Mouse (Mus musculus): Measurements from ENCODE around the gene Arg2.

Arg2 gene

DNA sequence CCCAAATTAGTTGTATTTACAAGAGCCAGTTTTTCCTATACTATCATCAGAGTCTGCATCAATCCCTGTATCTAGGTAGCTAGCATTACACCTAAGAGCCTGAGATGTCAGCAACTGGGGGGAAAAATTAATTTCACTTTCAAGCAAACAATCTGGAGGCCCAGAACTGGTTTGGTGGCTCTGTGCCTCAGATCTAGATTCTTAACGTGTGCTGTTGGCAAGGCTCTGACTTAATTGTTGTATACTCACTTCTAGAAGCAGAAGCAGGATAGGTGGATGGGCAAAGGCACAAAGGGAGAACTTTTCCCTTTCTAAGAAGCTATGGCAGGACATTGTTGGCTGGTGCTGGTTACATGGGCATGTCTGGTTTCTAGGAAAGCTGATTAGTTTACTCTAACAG is 8.8 kb downstream of the Arg2 start:
- no peak for TF ChIP-seq GATA4 (IDR thresholded peaks at IDR 0.05; ENCODE audit: insufficient replicate concordance, low read length)

DNA sequence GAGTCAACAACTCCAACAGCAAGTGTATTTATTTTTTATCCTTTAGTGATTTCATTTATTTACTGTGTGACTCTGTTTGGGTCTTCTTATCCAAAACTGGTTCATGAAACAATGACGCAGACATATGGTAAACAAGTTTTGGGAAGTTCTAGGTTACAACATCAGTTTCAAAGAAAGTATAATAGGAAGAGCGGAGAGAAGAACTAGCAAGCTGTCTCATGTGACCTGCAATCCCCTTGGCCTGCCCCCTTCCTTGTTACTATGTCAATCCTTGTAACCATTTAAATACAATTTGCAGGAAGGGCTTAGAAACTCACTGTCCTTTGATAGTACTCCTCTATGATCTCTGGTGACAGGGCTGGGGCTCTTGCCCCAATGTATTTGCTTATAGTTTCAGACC is 10.2 kb downstream of the Arg2 start:
- TF ChIP-seq GATA4 (IDR thresholded peaks at IDR 0.05; ENCODE audit: insufficient replicate concordance, low read length), result no peak

DNA sequence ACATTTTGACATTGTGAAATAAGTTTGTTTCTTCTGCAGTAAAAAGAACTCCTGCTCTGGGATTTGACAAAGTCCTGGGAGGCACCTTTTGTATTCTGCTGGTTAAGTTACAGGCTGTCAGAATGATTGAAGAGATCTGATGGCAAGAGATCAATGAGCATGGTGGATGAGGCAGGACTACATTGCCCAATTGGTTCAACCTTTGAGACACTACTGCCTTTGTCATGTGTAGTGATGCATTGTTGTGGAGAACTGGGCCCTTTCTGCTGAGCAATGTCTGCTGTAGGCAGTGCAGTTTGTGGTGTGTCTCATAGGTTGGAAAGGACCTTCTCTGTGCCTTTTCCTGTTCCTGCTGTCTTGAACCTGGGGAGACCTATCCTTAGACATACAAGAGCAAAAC is 10.8 kb downstream of the Arg2 start:
- TF ChIP-seq GATA4 (IDR thresholded peaks at IDR 0.05; ENCODE audit: insufficient replicate concordance, low read length), result no peak

DNA sequence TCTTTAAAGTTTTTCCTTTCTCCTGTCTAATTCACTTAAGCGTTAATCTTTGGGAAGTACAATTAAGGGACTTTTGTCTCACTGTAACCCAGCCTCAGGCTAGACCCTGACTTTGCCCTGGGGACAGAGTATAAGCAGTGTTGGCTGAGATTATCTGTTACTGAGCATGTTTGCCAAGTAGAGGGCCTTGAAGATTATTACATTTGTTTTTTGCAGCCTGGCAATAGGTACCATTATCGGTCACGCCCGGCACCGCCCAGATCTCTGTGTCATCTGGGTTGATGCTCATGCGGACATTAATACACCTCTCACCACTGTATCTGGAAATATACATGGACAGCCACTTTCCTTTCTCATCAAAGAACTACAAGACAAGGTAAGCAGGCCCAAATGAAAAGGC is 19.1 kb downstream of the Arg2 start:
- no peak for TF ChIP-seq GATA4 (IDR thresholded peaks at IDR 0.05; ENCODE audit: insufficient replicate concordance, low read length)

DNA sequence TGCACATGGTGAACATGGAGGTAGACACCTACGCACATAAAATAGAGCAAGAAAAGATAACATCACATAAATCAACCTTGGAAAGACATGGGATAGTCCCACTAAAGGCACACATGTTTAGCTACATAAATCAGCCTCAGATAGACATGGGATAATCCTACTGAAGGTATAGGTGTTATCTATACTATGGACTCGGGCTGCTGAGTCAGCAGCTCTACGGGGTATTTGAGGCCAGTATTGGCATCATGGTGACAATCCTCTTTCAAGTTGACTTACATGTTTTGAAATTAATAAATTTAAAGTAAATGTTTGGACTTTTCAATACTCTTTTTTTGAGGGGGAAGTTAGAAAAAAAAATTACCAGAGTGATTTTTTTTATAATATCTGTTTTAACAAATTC is 32.3 kb downstream of the Arg2 start:
- no peak for TF ChIP-seq GATA4 (IDR thresholded peaks at IDR 0.05; ENCODE audit: insufficient replicate concordance, low read length)

DNA sequence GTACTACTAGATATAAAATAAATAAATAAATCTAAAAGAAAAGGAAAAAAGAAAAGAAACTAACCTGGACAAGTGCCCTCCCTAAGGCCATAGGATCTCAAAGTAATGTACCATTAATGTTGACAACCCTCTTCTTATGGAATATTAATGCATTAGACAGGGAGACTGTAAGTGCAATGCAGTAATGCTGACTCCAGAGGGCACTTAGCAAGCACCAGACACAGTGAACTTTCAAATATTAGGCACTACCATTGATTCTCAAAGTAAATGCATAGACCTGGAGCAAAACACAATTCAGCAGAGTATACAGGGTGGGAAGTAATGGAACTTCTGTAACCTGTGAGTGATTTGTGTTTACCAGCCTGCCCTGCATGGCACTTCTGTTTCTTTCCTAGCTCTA is 38.6 kb downstream of the Arg2 start:
- no peak for TF ChIP-seq GATA4 (IDR thresholded peaks at IDR 0.05; ENCODE audit: insufficient replicate concordance, low read length)

DNA sequence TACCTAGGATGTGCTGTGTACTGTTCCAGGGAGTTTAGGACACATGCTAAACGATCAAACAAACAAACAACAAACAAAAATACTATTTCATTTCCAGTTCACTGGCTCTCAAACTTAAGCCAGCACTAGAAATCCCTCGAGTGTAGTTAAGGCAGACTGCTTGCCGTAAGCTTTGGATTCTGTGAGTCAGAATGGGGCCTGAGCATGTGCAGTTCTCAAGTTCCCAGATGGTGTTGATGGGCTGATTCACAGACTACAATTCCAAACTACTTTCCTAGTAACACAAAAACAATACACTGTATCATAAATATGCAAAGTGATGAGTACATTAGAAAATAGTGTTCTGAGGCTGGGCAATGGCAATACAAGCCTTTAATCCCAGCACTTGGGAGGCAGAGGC is 39.8 kb downstream of the Arg2 start:
- TF ChIP-seq GATA4 (IDR thresholded peaks at IDR 0.05; ENCODE audit: insufficient replicate concordance, low read length), result no peak

DNA sequence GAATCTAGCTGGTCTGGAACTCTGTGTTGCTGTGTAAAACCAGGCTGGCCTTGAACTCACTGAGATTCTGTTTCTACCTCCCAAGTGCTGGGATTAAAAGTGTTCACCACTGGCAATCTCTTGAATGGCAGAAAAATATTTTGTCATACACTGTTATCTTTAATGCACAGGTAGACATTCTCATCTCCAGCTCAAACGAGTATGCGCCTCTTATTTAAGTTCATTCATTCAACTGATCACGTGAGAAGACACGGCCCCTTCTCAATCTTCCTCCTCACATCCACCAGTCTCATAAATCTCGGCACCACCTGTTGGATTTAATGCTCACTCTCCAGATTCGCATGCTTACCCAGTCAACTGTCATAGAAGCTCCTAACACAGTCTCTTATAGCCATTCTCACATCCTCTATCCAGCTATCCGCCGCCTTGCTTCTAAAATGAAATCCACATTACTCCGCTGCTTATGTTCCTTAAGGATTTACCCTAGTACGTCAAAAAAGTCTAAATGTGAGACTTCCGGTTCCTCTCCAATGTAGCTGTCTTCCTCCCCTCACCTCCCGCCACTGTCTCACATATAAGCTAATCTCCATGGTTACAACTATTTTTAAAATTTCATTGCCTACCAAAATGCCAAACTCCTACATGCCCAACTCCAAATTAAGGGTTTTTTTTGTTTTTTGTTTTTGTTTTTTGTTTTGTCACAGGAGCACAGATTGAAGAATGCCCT is 40.9 kb downstream of the Arg2 start:
- no peak for TF ChIP-seq GATA4 (IDR thresholded peaks at IDR 0.05; ENCODE audit: insufficient replicate concordance, low read length)

DNA sequence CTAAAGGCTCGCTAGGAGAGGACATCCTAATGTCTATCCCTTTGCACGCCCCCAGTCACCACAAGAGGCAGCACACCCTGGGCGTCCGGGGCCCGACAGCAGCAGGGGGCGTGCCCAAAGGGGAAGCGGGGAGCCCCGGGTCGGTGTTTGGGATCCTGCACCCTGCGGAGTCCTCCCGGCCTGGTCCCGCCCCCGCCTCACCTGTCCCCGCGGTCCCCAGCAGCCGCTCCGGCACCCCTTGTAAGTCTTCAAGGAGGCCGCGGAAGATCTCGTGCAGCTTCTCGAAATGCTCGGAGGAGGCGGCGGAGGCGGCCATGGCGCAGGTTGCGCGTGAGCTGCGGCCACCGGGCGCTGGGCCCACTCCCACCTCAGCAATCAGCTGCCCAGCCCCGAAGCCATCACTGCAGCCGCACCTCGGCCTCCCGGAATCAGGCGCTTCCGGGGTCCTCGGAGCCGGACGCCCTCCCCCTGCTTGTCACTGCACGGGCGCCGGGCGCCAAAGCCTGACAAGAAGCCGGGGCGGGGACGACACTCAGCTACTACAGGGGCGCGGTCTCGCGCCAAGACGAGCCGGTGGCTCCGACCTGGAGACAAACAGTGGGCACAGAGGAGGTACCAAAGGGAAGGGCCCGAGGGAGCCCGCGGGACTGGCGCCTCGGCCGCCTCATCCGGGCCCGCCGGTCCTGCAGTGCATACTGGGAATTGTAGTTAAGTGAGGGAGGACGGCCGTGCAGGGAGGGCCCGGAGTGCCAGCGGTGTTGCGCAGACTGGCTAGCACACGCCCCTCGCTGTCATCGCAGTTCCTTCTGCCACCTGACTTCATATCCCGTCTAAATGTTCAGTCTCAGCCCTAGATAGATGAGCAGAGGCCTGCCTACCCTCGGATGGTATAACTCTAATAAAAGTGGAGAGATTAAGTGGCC is 41.7 kb downstream of the Arg2 start, which contains the start of gene Vti1b:
Gene Vti1b (minus strand): TSS at position 649 of the 923 bp plus-strand sequence.
- TF ChIP-seq GATA4 (IDR thresholded peaks at IDR 0.05; ENCODE audit: insufficient replicate concordance, low read length), result peak; percentile 22; the same call in 1 of the 2 replicates

DNA sequence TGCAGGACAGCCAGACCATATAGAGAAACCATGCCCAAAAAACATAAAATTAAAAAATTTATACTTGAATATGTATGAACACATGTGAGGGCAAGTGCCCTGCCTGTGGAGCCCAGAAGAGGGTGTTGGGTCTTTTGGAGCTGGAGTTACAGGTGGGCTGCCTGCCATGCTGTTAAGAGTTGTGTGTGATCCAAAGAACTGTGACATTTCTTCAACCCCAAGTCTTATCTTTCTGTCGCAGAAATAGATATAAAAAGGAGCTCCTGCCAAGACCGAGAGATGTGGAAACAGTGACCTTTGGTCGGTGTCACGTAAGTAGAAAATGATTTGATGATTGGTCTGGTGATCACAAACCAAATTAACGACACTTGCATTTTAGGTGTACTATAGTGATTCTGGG is 43.1 kb downstream of the Arg2 start:
- peak; percentile 56; the same call in 1 of the 2 replicates for TF ChIP-seq GATA4 (IDR thresholded peaks at IDR 0.05; ENCODE audit: insufficient replicate concordance, low read length)

DNA sequence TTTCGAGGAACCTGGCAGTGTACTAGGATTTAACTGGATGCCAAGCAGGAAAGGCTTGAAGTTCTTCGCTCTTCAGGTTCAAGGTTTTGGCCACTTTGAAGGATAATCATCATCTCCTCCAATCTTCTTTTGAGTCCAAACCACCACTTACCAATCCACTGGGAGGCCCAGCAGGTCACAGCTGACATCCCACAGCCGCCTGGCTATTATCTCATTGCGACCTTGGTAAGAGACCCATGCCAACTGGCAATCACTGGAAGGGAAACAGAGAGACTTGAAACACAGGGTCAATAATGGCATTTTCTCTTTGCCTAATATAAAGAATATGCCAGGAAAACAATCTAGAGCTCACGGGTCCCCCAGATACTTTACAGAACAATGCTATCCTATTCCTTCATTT is 45.4 kb downstream of the Arg2 start:
- no peak for TF ChIP-seq GATA4 (IDR thresholded peaks at IDR 0.05; ENCODE audit: insufficient replicate concordance, low read length)

DNA sequence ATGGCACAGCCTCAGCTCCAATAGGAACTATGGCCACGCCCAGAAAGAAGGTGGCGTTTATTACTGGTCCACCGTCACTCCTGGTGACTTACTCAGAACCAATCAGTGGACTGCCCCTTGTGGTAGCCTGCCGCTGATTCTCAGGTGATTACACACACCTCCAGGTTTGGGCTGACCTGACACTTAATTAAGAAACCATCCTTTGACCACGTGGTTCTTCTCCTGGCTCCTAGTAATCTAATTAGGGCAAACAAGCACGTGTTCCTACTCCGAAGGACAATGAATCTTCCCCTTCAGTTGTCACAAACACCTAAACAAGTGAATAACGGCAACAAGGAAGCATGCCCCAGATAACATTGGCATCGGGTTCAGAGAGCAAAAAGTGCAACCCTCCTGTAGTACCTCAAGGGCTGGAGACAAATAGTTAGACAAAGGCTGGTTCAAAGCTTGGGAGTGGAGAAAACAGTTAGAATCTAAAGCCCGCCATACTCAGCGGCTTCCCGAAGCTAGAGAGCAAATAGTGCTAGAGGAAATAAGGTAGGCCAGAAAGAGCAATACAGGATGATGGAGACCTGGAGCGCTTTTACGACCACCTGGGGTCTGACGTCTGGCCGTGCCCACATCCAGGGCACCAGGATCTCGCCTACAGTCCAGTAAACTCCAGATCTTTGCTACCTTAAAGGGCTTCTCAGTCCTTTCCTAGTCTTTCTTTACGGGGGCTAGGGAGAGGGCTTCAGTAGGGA is 60.5 kb downstream of the Arg2 start:
- TF ChIP-seq GATA4 (IDR thresholded peaks at IDR 0.05; ENCODE audit: insufficient replicate concordance, low read length), result no peak; the same call in 1 of the 2 replicates

DNA sequence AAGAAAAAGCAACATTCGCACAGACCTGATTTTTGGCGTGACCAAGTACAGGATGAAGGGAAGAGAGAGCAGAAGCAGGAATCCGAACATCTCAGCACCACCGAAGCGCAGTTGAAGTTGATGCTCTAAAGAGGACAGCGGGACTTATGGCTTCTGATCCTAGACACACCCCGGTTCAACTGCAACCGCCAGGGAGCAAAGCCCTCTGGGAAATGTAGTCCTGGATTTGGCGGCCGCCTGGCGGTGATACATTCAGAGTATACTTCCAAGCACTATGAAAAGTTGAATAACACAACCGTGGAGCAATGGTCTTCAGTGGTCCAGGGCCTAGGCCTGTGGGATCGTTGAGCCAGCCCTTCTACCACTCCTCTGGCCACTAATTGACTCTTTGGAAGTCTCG is 61.1 kb downstream of the Arg2 start:
- no peak for TF ChIP-seq GATA4 (IDR thresholded peaks at IDR 0.05; ENCODE audit: insufficient replicate concordance, low read length)

DNA sequence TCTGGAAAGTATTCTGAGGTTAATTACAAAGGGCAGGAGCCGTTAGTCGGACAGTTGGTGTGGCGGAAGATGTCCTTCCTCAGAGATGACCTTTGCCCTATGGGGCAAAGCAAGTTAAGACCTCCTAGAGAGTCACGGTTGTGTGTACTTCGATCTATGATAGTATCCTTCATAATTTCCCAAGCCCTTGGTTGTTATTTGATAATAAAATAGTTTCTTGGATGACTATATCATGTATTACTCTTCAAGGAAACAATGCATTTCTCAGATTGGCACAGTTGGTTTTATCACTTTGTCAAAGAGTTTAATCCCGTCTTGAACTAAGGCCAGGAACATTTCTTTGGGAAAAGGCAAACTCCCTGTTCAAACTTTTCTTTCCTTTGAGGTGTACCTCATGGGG is 61.6 kb downstream of the Arg2 start, which contains the start of gene Rdh11:
Gene Rdh11 (minus strand): TSS at position 101 of the 400 bp plus-strand sequence.
- no peak for TF ChIP-seq GATA4 (IDR thresholded peaks at IDR 0.05; ENCODE audit: insufficient replicate concordance, low read length)

DNA sequence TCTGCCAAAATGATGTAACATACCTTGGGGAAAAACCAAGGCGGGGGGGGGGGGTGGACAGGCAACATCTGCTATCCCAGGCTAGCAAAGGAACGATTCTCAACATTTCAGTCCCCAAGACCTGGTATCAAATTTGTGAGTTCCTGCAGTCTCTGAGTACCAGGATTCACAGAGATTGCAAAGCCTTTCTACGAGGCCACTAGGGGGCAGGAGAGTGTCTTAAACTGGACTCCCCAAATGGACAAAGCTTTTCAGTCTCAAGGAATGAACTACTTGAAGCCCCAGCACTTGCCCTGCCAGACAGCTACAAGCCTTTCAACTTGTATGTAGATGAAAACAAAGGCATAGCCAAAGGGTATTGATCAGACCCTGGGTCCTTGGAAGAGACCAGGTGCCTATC is 62.9 kb downstream of the Arg2 start:
- TF ChIP-seq GATA4 (IDR thresholded peaks at IDR 0.05; ENCODE audit: insufficient replicate concordance, low read length), result no peak

Data from liver, adult (tissue).